Mouse (Mus musculus) lung, postnatal 0 days (tissue): ENCODE results near the gene Il34. TPM values are rescaled to one million over a fixed set of nuclear protein-coding genes. Genes with fewer than 3 reads are reported as not detected.

Experiments
- ATAC-seq: fragments of 200-750 bp; cut with Nextera tagmentation; 2 replicates; pipeline ENCODE4 v1.8.0; 2017; ENCODE audit warnings: moderate library complexity
- DNase-seq: peaks from one replicate; pipeline ENCODE4 v3.0.0-alpha.2; 2016; ENCODE audit warnings: low spot score
- H3K27ac ChIP-seq: fragments of 300-500 bp; sonication (generic); 2 replicates; pipeline ENCODE4 v1.5.1; 2014; ENCODE audit warnings: antibody characterized with exemption, mild to moderate bottlenecking, low read length, mixed read lengths
- H3K27me3 ChIP-seq: fragments of 300-500 bp; sonication (generic); replicated peaks from 2 replicates; pipeline ENCODE4 v1.6.1; 2014; ENCODE audit warnings: low read length, mixed read lengths; ENCODE audit not compliant: insufficient read depth
- H3K36me3 ChIP-seq: fragments of 300-500 bp; sonication (generic); 2 replicates; pipeline ENCODE4 v1.6.1; 2014; ENCODE audit warnings: low read length, mixed read lengths; ENCODE audit not compliant: insufficient read depth
- H3K4me1 ChIP-seq: fragments of 300-500 bp; sonication (generic); 2 replicates; pipeline ENCODE4 v1.6.1; 2014; ENCODE audit warnings: antibody characterized with exemption, low read depth, low read length, mixed read lengths; ENCODE audit not compliant: insufficient read depth
- H3K4me2 ChIP-seq: fragments of 300-500 bp; sonication (generic); replicated peaks from 2 replicates; pipeline ENCODE4 v1.6.1; 2014; ENCODE audit warnings: low read depth, mild to moderate bottlenecking, low read length, moderate library complexity, mixed read lengths
- H3K4me3 ChIP-seq: fragments of 300-500 bp; sonication (generic); 2 replicates; pipeline ENCODE4 v1.5.1; 2014; ENCODE audit warnings: low read depth, low read length
- H3K9ac ChIP-seq: fragments of 300-500 bp; sonication (generic); replicated peaks from 2 replicates; pipeline ENCODE4 v1.6.1; 2014; ENCODE audit warnings: low read depth, mild to moderate bottlenecking
- H3K9me3 ChIP-seq: fragments of 300-500 bp; sonication (generic); 2 replicates; pipeline ENCODE4 v1.6.1; 2016; ENCODE audit warnings: low read length, mixed read lengths
- CTCF ChIP-seq: IDR thresholded peaks from 2 replicates; pipeline ENCODE4 v1.5.1; 2016; ENCODE audit warnings: antibody characterized with exemption, mild to moderate bottlenecking
- EP300 ChIP-seq: IDR thresholded peaks from 2 replicates; pipeline ENCODE4 v1.6.1; 2016; ENCODE audit warnings: antibody characterized with exemption, mild to moderate bottlenecking, control low read depth
- WGBS: fragments of 180-500 bp; shearing (Covaris S2); extraction: QIAGEN DNeasy Blood & Tissue Kit; methylation state at CpG from one replicate; pipeline ENCODE4 v1.1.7; 2014; 5-methylcytosine and 5-hydroxymethylcytosine counted together
- polyA plus RNA-seq: library from polyadenylated mRNA; unstranded; fragments of >200 nt; fragmentation: Nextera tagmentation; extraction: Ambion mirVana; gene quantifications from 2 replicates; pipeline ENCODE4 v1.2.1, GENCODE M21; 2015

Il34 gene
- 23.3 and 29.6 TPM in 2 replicates for polyA plus RNA-seq

DNA sequence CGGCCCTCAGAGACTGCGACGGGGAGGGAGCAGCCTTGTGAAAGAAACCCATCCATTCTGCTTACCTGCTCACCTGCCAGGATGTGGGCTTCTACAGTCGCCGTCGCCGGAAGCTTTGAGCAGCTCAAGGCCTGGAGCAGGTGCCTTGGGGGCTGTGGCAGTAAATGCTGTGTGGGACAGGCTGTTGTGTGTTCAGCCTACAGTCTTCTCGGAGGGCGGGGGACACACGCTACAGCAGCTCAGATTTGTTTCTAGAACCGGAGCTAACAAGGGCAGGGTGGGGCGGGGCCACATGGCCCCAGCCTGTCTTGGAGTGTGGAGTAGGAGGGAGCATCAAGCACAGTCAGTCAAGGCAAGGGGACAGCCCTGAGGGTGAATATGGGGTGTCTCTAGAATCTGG, at the start of gene Il34:
Gene Il34 (minus strand): TSS at position 256 of the 400 bp plus-strand sequence.
- no peak for DNase-seq
- H3K9ac ChIP-seq: no peak within 1 kb of the TSS

DNA sequence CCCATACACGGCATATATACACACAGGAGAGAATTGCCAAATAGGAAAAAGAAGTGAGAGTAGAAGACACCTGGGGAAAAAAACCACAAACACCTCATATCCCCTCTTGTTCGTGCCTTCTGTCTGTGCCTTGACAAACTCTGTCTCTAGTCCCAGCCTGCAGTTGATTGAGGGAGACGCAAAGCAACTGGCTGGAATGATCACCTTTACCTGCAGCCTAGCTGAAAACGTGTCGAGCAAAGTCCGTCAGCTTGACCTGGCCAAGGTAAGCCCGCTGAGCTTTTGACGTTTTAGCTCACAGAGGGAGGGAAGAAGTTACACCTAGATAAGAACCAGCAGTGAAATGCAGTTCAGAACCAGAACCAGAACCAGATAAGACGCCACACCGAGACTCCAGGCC, 45.5 kb upstream of the Il34 start:
- peaks cover 47% of the 10 kb centered on the region; the same call in 1 of the 2 replicates for H3K36me3 ChIP-seq
- H3K9me3 ChIP-seq: no peaks in the 10 kb centered on the region
- 94% methylated on average over 10 of the region's 10 CpGs for WGBS
- no peak overlapping the region for H3K4me3 ChIP-seq
- H3K4me2 ChIP-seq: no peak overlapping the region
- no peaks in the 10 kb centered on the region for H3K27me3 ChIP-seq
- H3K9ac ChIP-seq: no peak overlapping the region
- H3K27ac ChIP-seq: no peak overlapping the region
- TF ChIP-seq CTCF: no peak
- no peak for TF ChIP-seq EP300
- H3K4me1 ChIP-seq: no peaks in the 10 kb centered on the region; the same call in 1 of the 2 replicates
- no peak for DNase-seq
- no peak for ATAC-seq

More for the DNA sequence above, at the start of gene Il34:
- TF ChIP-seq CTCF (no peak), EP300 (no peak)
- H3K4me1 ChIP-seq: 0 out of 2 replicates have a peak, but pooled peaks cover 10% of the 10 kb centered on the region
- no peaks in the 10 kb centered on the region for H3K9me3 ChIP-seq
- H3K36me3 ChIP-seq: peaks cover 6% of the 10 kb centered on the region; the same call in 1 of the 2 replicates
- peak within 1 kb of the TSS; percentile 68 for H3K27ac ChIP-seq
- H3K27me3 ChIP-seq: no peaks in the 10 kb centered on the region
- 29% methylated on average over 12 of the region's 12 CpGs for WGBS
- peak within 1 kb of the TSS; percentile 38 for H3K4me2 ChIP-seq
- peak; percentile 27 for ATAC-seq
- H3K4me3 ChIP-seq: peak within 1 kb of the TSS; percentile 16

DNA sequence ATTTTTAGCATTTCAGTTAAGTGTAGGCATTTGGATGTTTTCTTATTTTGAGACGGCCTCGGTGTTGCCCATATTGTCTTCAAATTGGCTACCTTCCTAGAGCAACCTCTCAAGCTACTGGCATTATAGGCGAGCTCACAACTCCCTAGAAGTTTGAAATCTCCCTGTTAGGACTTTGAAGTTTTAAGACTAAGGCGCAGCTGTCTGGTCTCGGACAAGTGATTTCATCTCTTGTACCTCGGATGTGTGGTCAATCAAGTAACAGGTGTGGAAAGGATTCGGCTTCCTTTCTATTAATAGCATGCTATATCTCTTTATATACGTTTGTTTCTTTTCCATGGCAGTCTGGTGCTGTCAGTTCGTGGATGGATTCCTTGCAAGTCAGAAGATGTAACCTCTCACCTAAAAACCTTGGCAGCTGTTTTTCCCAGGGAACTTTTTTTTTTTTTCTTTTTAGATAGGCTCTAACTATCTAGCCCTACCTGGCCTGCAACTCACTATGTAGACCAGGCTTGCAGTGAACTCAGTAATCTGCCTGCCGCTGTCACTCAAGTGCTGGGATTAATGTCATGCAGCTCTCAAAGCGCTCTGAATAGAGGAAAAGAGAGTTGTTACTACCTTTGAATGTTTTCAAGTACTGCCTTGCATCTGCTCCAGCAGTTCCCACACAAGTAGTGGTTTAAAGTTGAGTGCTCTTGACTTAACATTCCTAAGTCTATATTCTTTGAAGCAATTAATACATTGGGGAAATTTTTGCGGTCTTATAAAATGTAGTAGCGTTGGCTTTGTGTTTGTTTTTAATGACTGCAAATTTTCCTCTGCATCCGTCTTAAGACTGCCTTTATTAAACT, 42.1 kb upstream of the Il34 start:
- WGBS: 38% methylated on average over 14 of the region's 14 CpGs
- no peaks in the 10 kb centered on the region for H3K9me3 ChIP-seq
- no peak for TF ChIP-seq CTCF
- peak; percentile 62 for TF ChIP-seq EP300
- no peaks in the 10 kb centered on the region for H3K27me3 ChIP-seq
- H3K4me1 ChIP-seq: no peaks in the 10 kb centered on the region; the same call in 1 of the 2 replicates
- DNase-seq (peak; percentile 78), ATAC-seq (peak; percentile 74)
- peak overlapping the region; percentile 60 for H3K4me2 ChIP-seq
- H3K9ac ChIP-seq: 0 out of 2 replicates have a peak overlapping the region, but pooled peaks have one; percentile 85
- H3K36me3 ChIP-seq: peaks cover 32% of the 10 kb centered on the region; the same call in 1 of the 2 replicates
- peak overlapping the region; percentile 87; the same call in 1 of the 2 replicates for H3K27ac ChIP-seq
- peak overlapping the region; percentile 79 for H3K4me3 ChIP-seq

DNA sequence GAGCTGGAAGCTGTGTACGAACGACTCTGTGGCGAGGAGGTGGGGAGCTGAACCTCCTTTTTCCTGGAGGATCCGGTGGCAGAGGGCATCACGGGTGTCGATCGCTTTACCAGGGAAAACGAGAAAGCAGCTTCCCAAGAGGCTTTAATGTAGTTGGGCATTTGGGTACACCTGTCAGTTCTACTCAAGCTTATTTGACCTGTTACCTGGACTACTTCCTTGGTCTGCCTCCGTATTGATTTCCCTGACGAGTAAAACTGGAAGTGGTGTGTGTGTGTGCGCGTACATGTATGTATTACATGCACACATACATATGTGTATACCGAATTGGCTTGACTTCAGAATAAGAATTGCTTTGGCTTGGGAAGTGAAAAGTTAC, 41.4 kb upstream of the Il34 start:
- DNase-seq (peak; percentile 61), ATAC-seq (no peak; the same call in 1 of the 2 replicates)
- Histone ChIP-seq H3K4me2 (peak overlapping the region; percentile 60), H3K36me3 (peaks cover 25% of the 10 kb centered on the region; the same call in 1 of the 2 replicates), H3K4me1 (no peaks in the 10 kb centered on the region; the same call in 1 of the 2 replicates), H3K9ac (peak overlapping the region; percentile 85), H3K9me3 (no peaks in the 10 kb centered on the region), H3K4me3 (peak overlapping the region; percentile 79), H3K27me3 (no peaks in the 10 kb centered on the region), H3K27ac (peak overlapping the region; percentile 87)
- WGBS: under 1% methylated on average over 13 of the region's 13 CpGs
- TF ChIP-seq EP300 (no peak), CTCF (no peak)

DNA sequence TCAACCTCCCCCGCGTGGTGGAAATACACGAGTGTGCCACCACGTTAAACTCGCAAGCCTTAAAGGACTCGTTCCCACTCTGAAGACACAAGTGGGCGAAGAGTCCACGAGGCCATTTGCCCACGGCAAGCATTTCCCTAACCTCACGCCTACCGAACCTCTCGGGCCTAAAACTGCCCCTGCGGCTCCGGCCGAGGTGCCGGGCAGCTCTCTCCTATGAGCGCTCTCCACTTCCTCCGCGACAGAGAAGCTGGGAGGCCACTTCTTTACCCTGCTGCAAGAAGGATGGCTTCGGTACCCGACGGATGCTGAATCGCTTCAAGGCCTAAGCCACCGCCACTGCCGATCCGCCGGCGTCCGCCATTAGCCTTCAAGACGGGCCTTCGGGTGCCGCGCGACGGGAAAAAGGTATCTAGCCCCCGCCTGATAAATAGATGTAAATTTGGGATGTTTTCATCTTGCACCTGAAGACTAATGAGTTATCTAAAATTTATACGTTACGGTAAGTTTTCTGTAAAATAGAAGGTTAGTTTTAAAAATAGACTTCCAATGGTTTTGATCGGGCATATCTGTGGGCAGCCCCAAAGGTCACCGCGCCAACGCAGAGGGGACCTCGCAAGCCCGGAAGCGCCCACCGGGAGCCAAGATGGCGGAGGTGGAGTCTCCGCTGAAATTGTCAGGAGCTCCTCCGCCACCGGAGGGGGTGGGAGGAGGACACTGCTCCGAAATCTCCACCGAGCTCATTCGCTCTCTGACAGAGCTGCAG, 40.9 kb upstream of the Il34 start, which contains the start of the genes Cog4 and Sf3b3:
Gene Cog4 (plus strand): TSS at position 196 of the 766 bp plus-strand sequence.
Gene Sf3b3 (minus strand): TSS at position 383 of the 766 bp plus-strand sequence.
- Histone ChIP-seq H3K36me3 (peaks cover 24% of the 10 kb centered on the region), H3K9ac (peak within 1 kb of the TSS; percentile 85), H3K4me2 (peak within 1 kb of the TSS; percentile 60), H3K27me3 (no peaks in the 10 kb centered on the region), H3K27ac (peak within 1 kb of the TSS; percentile 87), H3K4me1 (no peaks in the 10 kb centered on the region; the same call in 1 of the 2 replicates), H3K4me3 (peak within 1 kb of the TSS; percentile 79), H3K9me3 (no peaks in the 10 kb centered on the region)
- under 1% methylated on average over 53 of the region's 53 CpGs for WGBS
- ATAC-seq (peak; percentile 85), DNase-seq (peak; percentile 92)
- TF ChIP-seq EP300 (peak; percentile 88), CTCF (peak; percentile 31)
